Mouse (Mus musculus) thymus, postnatal 10 days (tissue): ENCODE measurements around the gene Ppp6r3.

Experiments used
- DNase-seq, 2 experiments: peaks; one replicate each; pipeline ENCODE4 v3.0.0; 2021; ENCODE audit warnings: low spot score in 2 of 2

Ppp6r3 gene

GRCm38 (mm10) chr19:3528646-3529045 is 46.9 kb downstream of the Ppp6r3 start:
- no peak for DNase-seq

- DNase-seq: no peak
These were observed 48.0 kb downstream of the Ppp6r3 start for GRCm38 (mm10) chr19:3527531-3527930.

- no peak for DNase-seq
These were observed 55.9 kb downstream of the Ppp6r3 start for GRCm38 (mm10) chr19:3519471-3520169.

- DNase-seq: peak in 1 of 2 experiments; percentile 10
These were observed 78.3 kb downstream of the Ppp6r3 start for GRCm38 (mm10) chr19:3497216-3497615.

GRCm38 (mm10) chr19:3489826-3490225 is 85.7 kb downstream of the Ppp6r3 start:
- DNase-seq: no peak

GRCm38 (mm10) chr19:3482831-3483230 is 92.7 kb downstream of the Ppp6r3 start:
- no peak for DNase-seq

DNA sequence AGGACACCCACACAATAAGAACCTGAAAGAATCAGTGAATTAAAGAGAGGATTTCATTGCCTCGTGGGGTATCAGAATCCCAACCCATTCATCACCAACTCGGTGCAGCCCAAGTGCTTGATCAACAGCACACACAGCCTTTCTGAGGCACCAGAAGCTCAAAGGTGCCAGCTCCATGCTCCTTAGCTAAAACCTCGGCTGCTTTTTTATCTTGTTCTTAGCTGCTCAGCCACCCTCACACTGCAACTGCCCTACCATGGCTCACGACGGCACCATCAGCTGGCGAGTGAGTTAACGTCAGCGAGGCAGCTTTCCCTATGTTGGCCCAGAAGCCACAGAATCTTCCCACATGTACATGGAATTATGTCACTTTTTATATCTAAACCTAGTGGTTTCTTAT is 95.4 kb downstream of the Ppp6r3 start:
- no peak for DNase-seq

DNA sequence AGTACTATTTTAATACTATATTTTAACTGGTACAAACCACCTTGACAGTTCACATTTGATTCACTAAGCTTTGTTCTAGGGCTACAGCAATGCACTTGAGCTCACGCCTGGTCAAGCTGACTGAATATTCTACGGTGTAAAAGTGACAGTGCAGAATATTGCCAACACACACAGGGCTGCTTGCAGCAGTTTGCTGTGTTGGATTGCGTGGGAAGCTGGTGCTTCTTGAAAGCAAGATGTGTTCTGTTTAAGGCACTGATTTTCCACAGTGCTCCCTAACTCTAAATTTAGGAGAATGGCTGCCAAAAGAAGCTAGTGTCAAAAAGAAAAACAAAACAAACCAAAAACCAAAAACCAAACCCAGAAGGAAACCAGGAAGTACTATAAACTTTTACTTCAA is 98.6 kb downstream of the Ppp6r3 start:
- no peak for DNase-seq

- DNase-seq: no peak
These were observed 104.3 kb downstream of the Ppp6r3 start for GRCm38 (mm10) chr19:3471218-3471617.

DNA sequence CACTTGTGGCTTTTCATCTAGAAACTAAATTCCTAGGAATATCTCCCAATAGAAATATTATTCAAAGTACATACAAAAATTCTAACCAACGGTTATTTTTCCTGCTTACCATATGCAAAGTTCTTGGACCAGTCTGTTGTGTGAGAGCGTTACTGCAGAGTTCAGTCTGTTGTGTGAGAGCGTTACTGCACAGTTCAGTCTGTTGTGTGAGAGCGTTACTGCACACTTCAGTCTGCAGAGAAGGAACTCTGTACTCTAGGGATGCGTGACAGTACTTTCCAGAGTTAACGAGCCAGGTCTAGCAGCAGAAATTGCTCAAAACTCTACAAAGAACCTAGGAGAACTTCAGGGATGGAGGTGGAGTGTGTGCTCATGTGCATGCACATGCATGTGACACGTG is 108.0 kb downstream of the Ppp6r3 start:
- no peak for DNase-seq

- no peak for DNase-seq
These were observed 115.6 kb downstream of the Ppp6r3 start for GRCm38 (mm10) chr19:3459986-3460385.

- DNase-seq: no peak
These were observed 117.0 kb downstream of the Ppp6r3 start for GRCm38 (mm10) chr19:3458331-3459099.

- DNase-seq: no peak
These were observed 117.8 kb downstream of the Ppp6r3 start for GRCm38 (mm10) chr19:3457700-3458099.

GRCm38 (mm10) chr19:3451649-3452048 is 123.9 kb downstream of the Ppp6r3 start:
- DNase-seq: peak; percentile 76 to 84

- DNase-seq: peak; percentile 57 to 82
These were observed 124.4 kb downstream of the Ppp6r3 start for GRCm38 (mm10) chr19:3451170-3451569.

DNA sequence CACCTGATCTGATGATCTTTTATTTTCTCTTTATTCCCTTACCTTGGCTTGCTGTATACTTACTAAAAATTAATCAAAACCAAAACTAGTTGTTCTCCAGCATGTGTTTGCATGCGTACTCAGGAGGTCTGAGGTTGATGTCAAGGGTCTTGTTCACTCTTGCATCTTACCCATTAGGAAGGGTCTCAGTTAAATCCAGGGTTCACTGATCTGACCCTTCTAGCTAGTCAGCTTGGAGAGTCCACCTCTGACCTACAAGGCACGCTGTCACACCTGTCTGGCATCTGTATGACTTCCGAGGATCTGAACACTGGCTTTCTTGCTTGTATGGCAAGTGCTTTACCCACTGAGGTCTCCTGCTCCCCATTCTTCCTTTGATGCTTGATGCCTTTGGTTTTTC is 124.8 kb downstream of the Ppp6r3 start:
- DNase-seq: no peak

DNA sequence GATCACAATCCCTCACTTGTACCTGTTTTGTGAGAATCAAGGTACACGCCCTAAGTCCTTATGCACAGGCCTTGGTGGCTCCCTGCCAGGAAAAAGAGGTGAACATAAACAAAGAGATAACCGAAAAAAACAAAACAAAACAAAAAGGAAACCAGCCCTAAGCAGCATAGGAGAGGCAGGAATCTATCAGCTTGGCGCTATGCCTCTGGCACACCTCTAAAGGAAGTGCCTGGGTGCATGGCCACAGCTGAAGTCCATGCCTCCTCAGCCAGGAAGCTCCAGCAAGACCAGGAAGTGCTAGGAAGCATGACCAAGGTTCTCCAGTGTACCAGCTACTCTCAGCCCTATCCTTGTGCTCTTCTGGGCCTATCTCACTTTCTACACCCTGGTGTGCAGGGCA is 126.3 kb downstream of the Ppp6r3 start:
- DNase-seq: no peak

- no peak for DNase-seq
These were observed 128.2 kb downstream of the Ppp6r3 start for GRCm38 (mm10) chr19:3447348-3447747.

DNA sequence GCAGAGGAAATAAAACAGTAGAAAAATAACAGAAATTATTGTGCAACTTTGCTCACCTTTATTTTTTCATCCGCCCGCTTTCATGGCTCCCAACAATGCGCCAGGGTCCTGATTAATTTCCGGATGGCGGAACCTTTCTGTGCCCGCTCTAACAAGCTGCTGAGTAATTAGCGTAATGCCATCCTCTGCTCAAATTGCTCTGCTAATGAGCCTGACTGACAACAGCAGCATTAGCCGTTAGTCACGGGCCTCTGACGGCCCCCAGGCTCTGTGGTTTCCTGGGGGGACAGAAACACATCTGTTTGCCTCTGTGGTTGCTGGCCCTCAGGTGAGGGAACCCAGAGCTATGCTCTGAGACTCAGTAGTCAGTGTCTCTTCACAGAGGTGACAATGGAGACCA is 134.5 kb downstream of the Ppp6r3 start:
- DNase-seq: no peak

DNA sequence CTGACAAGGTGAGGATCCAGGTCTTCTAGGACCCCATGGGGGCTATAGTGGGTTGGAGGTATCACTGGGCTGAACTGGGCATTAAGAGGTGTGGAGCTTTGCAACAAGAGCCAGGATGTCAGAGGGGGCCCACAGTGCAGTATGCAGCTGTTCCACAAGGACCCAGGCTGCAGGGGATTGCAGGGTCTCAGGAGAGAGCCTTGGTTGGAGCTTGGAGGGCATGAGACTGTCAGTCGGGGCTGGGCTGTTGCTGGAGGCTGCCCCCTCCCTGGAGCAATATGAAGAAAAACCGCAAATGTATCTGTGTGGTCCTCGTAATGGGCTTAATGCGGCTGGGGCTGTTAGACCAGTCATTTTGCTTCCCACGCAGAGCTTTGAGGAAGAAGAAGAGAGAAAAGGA is 134.9 kb downstream of the Ppp6r3 start:
- DNase-seq: no peak

GRCm38 (mm10) chr19:3437980-3438379 is 137.6 kb downstream of the Ppp6r3 start:
- no peak for DNase-seq

DNA sequence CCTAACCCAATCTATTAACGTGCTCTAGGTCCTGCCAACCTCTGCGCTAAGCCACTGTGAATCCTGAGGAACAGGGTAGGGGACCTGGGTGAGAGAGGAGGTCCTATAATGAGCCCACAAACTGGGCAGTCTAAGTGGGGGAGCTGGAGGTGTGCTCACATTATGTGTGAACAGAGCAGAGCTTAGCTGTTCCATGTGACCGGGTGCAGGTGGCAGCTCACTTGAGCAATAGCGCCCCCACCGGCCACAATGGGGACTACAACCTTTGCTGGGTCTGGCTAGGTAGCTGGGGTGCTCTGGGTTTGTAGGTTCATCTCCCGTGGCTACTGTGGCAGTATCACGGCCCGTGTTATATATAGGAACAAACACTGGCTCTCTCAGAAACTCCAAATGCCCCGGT is 138.7 kb downstream of the Ppp6r3 start:
- DNase-seq: peak; percentile 43 to 72

- DNase-seq: no peak
These were observed 139.7 kb downstream of the Ppp6r3 start for GRCm38 (mm10) chr19:3435824-3436223.
